5 mouse cellular contexts compared by ENCODE assay signal in genomic region chr6:14453321-14453720, GRCm38 (mm10).
DNase-seq lines count a peak whose midpoint lies in the region; TF ChIP-seq lines count a peak whose summit lies in the region.
"Not testable (repeated sequence)": the region's sequence is repeated elsewhere in the genome, so short reads cannot be mapped to it uniquely, and the experiment has no call there.

No protein-coding gene starts in this region.

- H3K36me3 ChIP-seq in ES-Bruce4 (ENCODE audit: control insufficient read depth, insufficient read depth, low read length, poor library complexity, severe bottlenecking); ES-E14 (ENCODE audit: control insufficient read depth, insufficient read depth, low read length, poor library complexity, severe bottlenecking): not testable (repeated sequence)

- not testable (repeated sequence) for H3K27me3 ChIP-seq in ES-Bruce4 (ENCODE audit: control insufficient read depth, insufficient read depth, low read length, poor library complexity, severe bottlenecking)

- TF ChIP-seq CTCF in ES-Bruce4 (IDR thresholded peaks at IDR 0.05; ENCODE audit: low read depth, low read length) = not testable (repeated sequence)

- not testable (repeated sequence) for H3K4me1 ChIP-seq in ES-Bruce4 (ENCODE audit: control insufficient read depth, insufficient read depth, low read length); ES-E14 (ENCODE audit: control insufficient read depth in 2 of 2, insufficient read depth in 2 of 2, low read length in 2 of 2, poor library complexity in 1 of 2)

- H3K9ac ChIP-seq in ES-Bruce4 (ENCODE audit: low read depth, poor library complexity, severe bottlenecking); ES-E14 (ENCODE audit: insufficient read depth, low read depth, low read length, poor library complexity, severe bottlenecking): not testable (repeated sequence)

- not testable (repeated sequence) for TF ChIP-seq POLR2A in ES-Bruce4 (IDR thresholded peaks at IDR 0.05; ENCODE audit: insufficient read depth, low read length)

- peak overlapping the region; percentile 75 for H3K27ac ChIP-seq in ES-Bruce4 (ENCODE audit: insufficient read depth, low read length)
- H3K27ac ChIP-seq in ES-E14 (ENCODE audit: insufficient read depth, low read depth, low read length, poor library complexity, severe bottlenecking) = peak overlapping the region; percentile 49; the same call in 1 of the 2 replicates

- TF ChIP-seq EP300 in ES-Bruce4 (IDR thresholded peaks at IDR 0.05; ENCODE audit: insufficient read depth, low read depth, low read length) = not testable (repeated sequence)

- H3K9me3 ChIP-seq in ES-Bruce4 (replicated peaks; ENCODE audit: control insufficient read depth, insufficient read depth, low read length, poor library complexity, severe bottlenecking) = not testable (repeated sequence)
- H3K9me3 ChIP-seq in ES-E14 (ENCODE audit: control insufficient read depth, insufficient read depth, low read depth, low read length) = peaks cover 11% of the 10 kb centered on the region

- in situ Hi-C loops in ES-E14 (cut with MboI; ENCODE audit: low sequenced_read_pairs in 2 of 2, unreplicated experiment in 2 of 2) = not testable (repeated sequence)

- DNase-seq in ES-CJ7 (ENCODE audit: low read depth, low spot score) = peak; percentile 67
- not testable (repeated sequence) for DNase-seq in ES-E14 (ENCODE audit: low read depth, low spot score)
- peak; percentile 64 for DNase-seq in R1 (ENCODE audit: low read depth, low spot score)
- DNase-seq in ZHBTc4 (ENCODE audit: low read depth, low spot score) = peak; percentile 52

- not testable (repeated sequence) for H3K4me3 ChIP-seq in ES-Bruce4 (ENCODE audit: low read depth, low read length); ES-E14 (ENCODE audit: insufficient read depth in 1 of 2, low read depth in 1 of 2, low read length in 2 of 2, poor library complexity in 1 of 2, severe bottlenecking in 1 of 2)
